Mouse (Mus musculus) heart, embryonic 14.5 days (tissue): ENCODE measurements around the gene Cacnb4. TPM values are rescaled to one million over a fixed set of nuclear protein-coding genes. Genes with fewer than 3 reads are reported as not detected.

Experiments used
- ATAC-seq: fragments of 200-750 bp; cut with Nextera tagmentation; 2 replicates; pipeline ENCODE4 v1.8.0; 2017; ENCODE audit warnings: low read depth, moderate TSS enrichment; ENCODE audit not compliant: insufficient number of reproducible peaks, insufficient read depth, low FRiP score
- H3K27ac ChIP-seq, 2 experiments: fragments of 200-500 bp in 1 of 2; fragments of 300-500 bp in 1 of 2; sonication (generic) in 1 of 2; replicated peaks in 1 of 2; 2 replicates each; pipeline ENCODE4 v1.5.1; 2012 to 2014; ENCODE audit warnings: low read depth in 2 of 2, low read length in 2 of 2, control low read depth in 1 of 2, mild to moderate bottlenecking in 1 of 2, mixed read lengths in 1 of 2; ENCODE audit not compliant: control insufficient read depth in 1 of 2, insufficient read depth in 1 of 2
- H3K27me3 ChIP-seq: fragments of 300-500 bp; sonication (generic); 2 replicates; pipeline ENCODE4 v1.6.1; 2014; ENCODE audit warnings: mild to moderate bottlenecking, low read length, control low read depth; ENCODE audit not compliant: control insufficient read depth, insufficient read depth
- H3K36me3 ChIP-seq: fragments of 300-500 bp; sonication (generic); 2 replicates; pipeline ENCODE4 v1.6.1; 2014; ENCODE audit warnings: mild to moderate bottlenecking, control low read depth, low read length, mixed read lengths; ENCODE audit not compliant: control insufficient read depth, insufficient read depth
- H3K4me1 ChIP-seq, 2 experiments: fragments of 200-500 bp in 1 of 2; fragments of 300-500 bp in 1 of 2; sonication (generic) in 1 of 2; 2 replicates each; pipeline ENCODE4 v1.6.1; 2012 to 2014; ENCODE audit warnings: low read length in 2 of 2, control low read depth in 1 of 2, mixed read lengths in 1 of 2; ENCODE audit not compliant: control insufficient read depth in 2 of 2, insufficient read depth in 2 of 2
- H3K4me2 ChIP-seq: fragments of 300-500 bp; sonication (generic); 2 replicates; pipeline ENCODE4 v1.6.1; 2014; ENCODE audit warnings: mild to moderate bottlenecking, low read length
- H3K4me3 ChIP-seq, 2 experiments: fragments of 200-500 bp in 1 of 2; fragments of 300-500 bp in 1 of 2; sonication (generic) in 1 of 2; 2 replicates each; pipeline ENCODE4 v1.5.1; 2012 to 2014; ENCODE audit warnings: low read length in 2 of 2, mild to moderate bottlenecking in 2 of 2, control low read depth in 1 of 2, low read depth in 1 of 2, moderate library complexity in 1 of 2; ENCODE audit not compliant: control insufficient read depth in 1 of 2, insufficient read depth in 1 of 2
- H3K9ac ChIP-seq: fragments of 300-500 bp; sonication (generic); 2 replicates; pipeline ENCODE4 v1.6.1; 2014; ENCODE audit warnings: mild to moderate bottlenecking, low read length
- H3K9me3 ChIP-seq: fragments of 300-500 bp; sonication (generic); 2 replicates; pipeline ENCODE4 v1.6.1; 2016; ENCODE audit warnings: low read length, control low read depth; ENCODE audit not compliant: control insufficient read depth
- WGBS: fragments of 180-500 bp; shearing (Covaris S2); extraction: QIAGEN DNeasy Blood & Tissue Kit; methylation state at CpG from one replicate; pipeline ENCODE4 v1.1.7; 2014; 5-methylcytosine and 5-hydroxymethylcytosine counted together
- polyA plus RNA-seq: library from polyadenylated mRNA; unstranded; fragments of >200 nt; fragmentation: Nextera tagmentation; extraction: Ambion mirVana; gene quantifications from 2 replicates; pipeline ENCODE4 v1.2.1, GENCODE M21; 2014

The Cacnb4 gene
- polyA plus RNA-seq, 1 experiment from 2014 or later, result 0.43 TPM

DNA sequence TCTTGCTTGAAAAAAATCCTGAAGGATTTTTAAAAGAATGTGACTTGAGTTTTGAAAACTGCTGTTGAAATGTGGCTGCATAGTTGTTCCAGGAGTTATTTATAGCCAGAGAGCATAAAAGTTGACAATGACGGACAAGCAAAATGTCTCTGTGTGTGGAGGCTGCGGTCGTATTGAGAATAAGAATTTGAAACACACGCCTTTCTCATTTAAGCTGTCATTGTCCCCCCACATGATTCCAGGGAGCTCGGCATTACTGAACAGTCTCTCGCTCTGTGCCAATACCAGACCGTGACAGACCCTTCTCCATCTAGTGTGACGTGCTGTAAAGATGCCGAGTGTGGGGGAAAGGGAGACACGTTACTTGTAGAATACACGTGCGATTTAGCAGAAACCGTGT lies 183.8 kb downstream of the Cacnb4 start:
- 0 out of 4 replicates have a peak overlapping the region, but pooled peaks of 1 of the 2 experiments have one; percentile 18 for H3K4me3 ChIP-seq

DNA sequence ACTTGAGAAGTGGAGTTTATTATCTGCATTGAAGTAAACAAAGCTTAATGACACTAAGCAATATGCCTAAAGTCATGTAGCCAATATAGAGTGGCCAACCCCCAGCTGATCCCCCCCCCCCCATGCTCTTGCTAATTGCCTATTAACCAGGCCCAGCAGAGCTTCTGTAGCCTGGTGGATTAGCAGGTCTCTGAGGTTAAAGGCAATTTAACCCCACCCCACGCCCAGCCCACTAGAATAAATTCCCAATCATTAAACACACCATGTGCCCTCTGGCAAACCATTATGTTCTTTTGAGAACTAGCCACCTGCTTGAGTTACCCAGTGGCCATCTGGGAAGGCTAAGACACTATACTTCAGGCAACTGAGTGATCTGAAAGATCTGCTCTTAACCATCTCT lies 186.8 kb downstream of the Cacnb4 start:
- Histone ChIP-seq H3K9me3 (no peaks in the 10 kb centered on the region), H3K4me3 (no peak overlapping the region), H3K27me3 (no peaks in the 10 kb centered on the region), H3K4me1 (peaks cover 5 to 14% of the 10 kb centered on the region in 2 experiments), H3K27ac (no peak overlapping the region), H3K9ac (no peak overlapping the region), H3K36me3 (no peaks in the 10 kb centered on the region), H3K4me2 (no peak overlapping the region)
- ATAC-seq, result no peak
- WGBS, result 89% methylated on average over 1 of the region's 1 CpGs

More for the DNA sequence above, 183.8 kb downstream of the Cacnb4 start:
- H3K4me1 ChIP-seq, result peaks cover 5 to 10% of the 10 kb centered on the region in 2 experiments
- peak overlapping the region; percentile 54 for H3K4me2 ChIP-seq
- no peaks in the 10 kb centered on the region for H3K27me3 ChIP-seq
- no peaks in the 10 kb centered on the region for H3K9me3 ChIP-seq
- no peak for ATAC-seq
- H3K9ac ChIP-seq, result 0 out of 2 replicates have a peak overlapping the region, but pooled peaks have one; percentile 23
- 28% methylated on average over 13 of the region's 13 CpGs for WGBS
- H3K36me3 ChIP-seq, result no peaks in the 10 kb centered on the region
- peak overlapping the region; percentile 61 to 79 for H3K27ac ChIP-seq

DNA sequence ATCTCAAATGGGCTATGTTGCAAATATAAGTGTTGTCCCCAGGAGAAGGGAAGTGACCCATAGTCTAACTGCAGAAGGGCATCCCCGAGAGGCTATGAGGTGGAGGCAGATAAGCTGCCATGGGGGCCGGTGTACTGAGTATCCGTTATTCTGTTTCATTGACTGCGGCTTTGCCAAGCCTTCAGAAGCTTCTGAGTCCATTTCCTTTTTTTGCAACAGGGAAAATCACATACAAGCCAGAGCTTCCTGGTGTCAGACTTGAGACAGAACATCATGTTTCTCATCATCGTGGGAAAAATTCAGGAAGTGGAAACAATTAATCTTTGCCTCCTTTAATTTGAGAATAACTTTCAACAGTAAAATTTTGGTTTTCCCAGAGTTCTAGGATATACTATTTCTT lies 193.1 kb downstream of the Cacnb4 start:
- no peak overlapping the region for H3K27ac ChIP-seq
- WGBS, result 50% methylated on average over 5 of the region's 5 CpGs
- H3K4me2 ChIP-seq, result no peak overlapping the region
- H3K9me3 ChIP-seq, result no peaks in the 10 kb centered on the region
- no peak overlapping the region for H3K9ac ChIP-seq
- no peaks in the 10 kb centered on the region for H3K27me3 ChIP-seq
- H3K36me3 ChIP-seq, result no peaks in the 10 kb centered on the region
- H3K4me3 ChIP-seq, result no peak overlapping the region
- ATAC-seq, result no peak
- peaks cover 0 to 7% of the 10 kb centered on the region in 2 experiments; a peak in 3 of 4 replicates for H3K4me1 ChIP-seq

DNA sequence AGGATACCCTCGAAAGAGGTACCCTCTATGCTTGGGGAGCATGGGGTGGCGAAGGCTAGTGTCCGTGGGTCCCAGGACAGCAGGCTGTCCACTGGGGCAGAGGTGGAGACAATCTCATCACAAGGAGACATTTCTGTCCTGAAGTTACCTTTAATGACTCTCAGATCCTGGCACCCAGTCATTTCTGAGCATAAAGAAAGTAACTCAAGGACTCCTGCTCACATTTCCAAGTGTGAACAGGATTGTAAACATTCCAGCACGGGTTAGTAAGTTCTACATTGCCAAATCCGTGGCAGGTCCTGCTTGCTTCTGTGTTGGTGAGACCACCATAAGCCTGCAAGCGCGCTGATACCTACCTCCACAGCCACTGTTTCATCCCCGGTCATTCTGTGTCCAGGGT lies 196.2 kb downstream of the Cacnb4 start:
- 77% methylated on average over 8 of the region's 8 CpGs for WGBS
- ATAC-seq, result no peak
- H3K9me3 ChIP-seq, result no peaks in the 10 kb centered on the region

DNA sequence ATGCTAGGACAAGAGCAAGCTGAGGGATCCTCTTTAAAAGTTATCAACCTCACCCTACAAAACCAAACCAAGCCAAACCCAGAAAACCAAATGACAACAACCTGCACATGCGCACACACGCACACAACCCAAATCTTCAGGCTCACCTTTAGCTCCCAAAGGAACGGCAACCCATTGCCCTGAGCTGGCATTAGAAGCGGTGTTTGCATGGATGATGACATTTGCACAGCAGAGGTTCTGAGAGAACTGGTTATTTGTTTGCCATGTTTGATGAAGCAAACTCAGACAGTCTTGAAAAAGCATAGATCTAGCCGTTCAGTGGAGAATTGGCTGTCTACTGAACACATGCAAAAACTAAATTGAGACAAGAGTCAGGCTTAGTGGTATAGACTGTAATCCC lies 198.1 kb downstream of the Cacnb4 start:
- no peak overlapping the region for H3K9ac ChIP-seq
- ATAC-seq, result no peak
- 95% methylated on average over 5 of the region's 5 CpGs for WGBS

More for the DNA sequence above, 196.2 kb downstream of the Cacnb4 start:
- Histone ChIP-seq H3K27ac (no peak overlapping the region), H3K4me3 (no peak overlapping the region), H3K9ac (no peak overlapping the region), H3K36me3 (no peaks in the 10 kb centered on the region), H3K4me1 (peaks cover 4 to 16% of the 10 kb centered on the region in 2 experiments), H3K27me3 (no peaks in the 10 kb centered on the region), H3K4me2 (no peak overlapping the region)

DNA sequence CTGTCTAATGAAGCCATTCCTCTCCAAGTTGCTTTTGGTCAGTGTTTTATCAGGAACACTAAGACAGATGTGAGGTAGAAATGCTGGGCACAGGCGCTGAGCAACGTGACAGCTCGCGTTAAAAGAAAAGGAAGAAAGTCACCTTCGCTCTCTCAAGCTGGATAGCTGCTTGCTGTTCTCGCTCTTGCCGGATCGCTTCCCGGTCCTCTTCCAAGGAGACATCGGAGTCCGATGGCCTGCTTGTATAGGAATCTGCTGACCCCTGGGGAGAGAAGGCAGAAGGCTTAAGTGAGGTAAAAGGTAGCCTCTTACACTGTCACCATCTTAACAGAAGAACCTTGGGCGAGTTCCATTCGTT lies 199.1 kb downstream of the Cacnb4 start:
- peaks cover 4 to 9% of the 10 kb centered on the region in 2 experiments for H3K4me1 ChIP-seq
- ATAC-seq, result no peak
- H3K27ac ChIP-seq, result peak overlapping the region; percentile 24 to 74
- 42% methylated on average over 13 of the region's 13 CpGs for WGBS
- no peaks in the 10 kb centered on the region for H3K27me3 ChIP-seq
- peak overlapping the region in 1 of 2 experiments; percentile 11; a peak in 1 of 4 replicates for H3K4me3 ChIP-seq
- peak overlapping the region; percentile 53 for H3K4me2 ChIP-seq
- peak overlapping the region; percentile 21 for H3K9ac ChIP-seq
- no peaks in the 10 kb centered on the region for H3K36me3 ChIP-seq
- H3K9me3 ChIP-seq, result no peaks in the 10 kb centered on the region

More for the DNA sequence above, 198.1 kb downstream of the Cacnb4 start:
- no peaks in the 10 kb centered on the region for H3K27me3 ChIP-seq
- H3K4me1 ChIP-seq, result peaks cover 4 to 9% of the 10 kb centered on the region in 2 experiments
- no peaks in the 10 kb centered on the region for H3K36me3 ChIP-seq
- H3K4me3 ChIP-seq, result no peak overlapping the region
- no peak overlapping the region for H3K4me2 ChIP-seq
- H3K27ac ChIP-seq, result no peak overlapping the region
- H3K9me3 ChIP-seq, result no peaks in the 10 kb centered on the region

DNA sequence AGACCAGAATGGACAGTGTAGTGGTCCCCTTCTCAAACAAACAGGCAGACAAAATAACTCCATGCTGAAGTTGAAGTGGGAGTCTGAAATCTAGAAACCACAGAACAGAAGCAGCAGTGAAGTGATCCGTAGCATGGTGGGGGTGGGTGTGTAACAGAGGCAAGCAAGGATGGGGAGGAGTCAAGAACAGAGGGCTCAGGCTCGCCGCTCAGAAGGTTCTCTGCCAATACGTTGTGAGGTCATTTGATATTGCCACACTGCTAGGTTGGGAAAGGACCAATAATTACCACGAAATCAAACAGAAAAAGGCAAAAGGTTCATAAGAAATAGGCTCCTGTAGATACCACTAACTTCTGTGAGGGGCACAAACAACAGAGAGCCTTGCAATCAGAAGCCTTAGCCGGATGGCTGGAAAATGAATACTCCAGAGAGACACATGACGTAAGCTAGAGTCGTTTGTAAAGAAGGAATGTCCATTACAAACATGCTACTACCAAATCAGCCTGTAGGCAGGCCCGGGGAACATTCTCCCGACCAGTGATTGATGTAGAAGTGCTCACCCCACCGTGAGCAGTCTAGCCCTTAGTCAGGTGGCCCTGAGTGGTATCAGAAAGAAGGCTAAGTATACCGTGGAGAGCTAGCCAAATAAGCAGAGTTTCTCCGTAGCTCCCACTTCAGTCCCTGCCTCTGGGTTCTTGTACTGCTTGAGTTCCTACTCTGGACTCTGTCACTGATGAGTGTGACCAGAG lies 199.7 kb downstream of the Cacnb4 start:
- H3K9ac ChIP-seq, result peak overlapping the region; percentile 21; the same call in 1 of the 2 replicates
- 39% methylated on average over 13 of the region's 13 CpGs for WGBS

More for the DNA sequence above, 199.7 kb downstream of the Cacnb4 start:
- Histone ChIP-seq H3K27me3 (no peaks in the 10 kb centered on the region), H3K27ac (peak overlapping the region; percentile 24 to 74), H3K4me2 (peak overlapping the region; percentile 53), H3K4me3 (peak overlapping the region in 1 of 2 experiments; percentile 11; a peak in 1 of 4 replicates), H3K9me3 (no peaks in the 10 kb centered on the region), H3K36me3 (no peaks in the 10 kb centered on the region), H3K4me1 (peaks cover 7 to 12% of the 10 kb centered on the region in 2 experiments)
- ATAC-seq, result peak; percentile 74
